Mouse (Mus musculus) heart, embryonic 10.5 days (tissue): ENCODE data around the gene Myo1a. TPM values are rescaled to one million over a fixed set of nuclear protein-coding genes. Genes with fewer than 3 reads are reported as not detected.
A peak's percentile ranks its signal among the peaks of the same experiment; 100 is the strongest.
"Not testable (repeated sequence)": the region's sequence is repeated elsewhere in the genome, so short reads cannot be mapped to it uniquely, and the experiment has no call there.

ENCODE experiments used
- DNase-seq: peaks from one replicate; pipeline ENCODE4 v3.0.0-alpha.2; 2017; ENCODE audit warnings: low spot score
- H3K27ac ChIP-seq: fragments of 300-500 bp; sonication (generic); 2 replicates; pipeline ENCODE4 v1.5.1; 2016; ENCODE audit warnings: mild to moderate bottlenecking
- H3K27me3 ChIP-seq: fragments of 300-500 bp; sonication (generic); 2 replicates; pipeline ENCODE4 v1.6.1; 2016; ENCODE audit warnings: mild to moderate bottlenecking; ENCODE audit not compliant: poor library complexity, insufficient read depth, severe bottlenecking
- H3K36me3 ChIP-seq: fragments of 300-500 bp; sonication (generic); 2 replicates; pipeline ENCODE4 v1.6.1; 2016; ENCODE audit warnings: mild to moderate bottlenecking, moderate library complexity
- H3K4me1 ChIP-seq: fragments of 300-500 bp; sonication (generic); 2 replicates; pipeline ENCODE4 v1.6.1; 2016; ENCODE audit warnings: mild to moderate bottlenecking
- H3K4me3 ChIP-seq: fragments of 300-500 bp; sonication (generic); 2 replicates; pipeline ENCODE4 v1.5.1; 2016; ENCODE audit warnings: mild to moderate bottlenecking, moderate library complexity
- H3K9me3 ChIP-seq: fragments of 300-500 bp; sonication (generic); 2 replicates; pipeline ENCODE4 v1.6.1; 2016; ENCODE audit warnings: mild to moderate bottlenecking, moderate library complexity
- WGBS: fragments of 180-500 bp; shearing (Covaris S2); methylation state at CpG from one replicate; pipeline ENCODE4 v1.1.7; 2016; 5-methylcytosine and 5-hydroxymethylcytosine counted together
- polyA plus RNA-seq: library from polyadenylated mRNA; unstranded; fragments of >200 nt; fragmentation: Nextera tagmentation; extraction: Ambion mirVana; gene quantifications from 2 replicates; pipeline ENCODE4 v1.2.1, GENCODE M21; 2016

The Myo1a gene
- polyA plus RNA-seq: 0.42 and 0.45 TPM in 2 replicates

DNA sequence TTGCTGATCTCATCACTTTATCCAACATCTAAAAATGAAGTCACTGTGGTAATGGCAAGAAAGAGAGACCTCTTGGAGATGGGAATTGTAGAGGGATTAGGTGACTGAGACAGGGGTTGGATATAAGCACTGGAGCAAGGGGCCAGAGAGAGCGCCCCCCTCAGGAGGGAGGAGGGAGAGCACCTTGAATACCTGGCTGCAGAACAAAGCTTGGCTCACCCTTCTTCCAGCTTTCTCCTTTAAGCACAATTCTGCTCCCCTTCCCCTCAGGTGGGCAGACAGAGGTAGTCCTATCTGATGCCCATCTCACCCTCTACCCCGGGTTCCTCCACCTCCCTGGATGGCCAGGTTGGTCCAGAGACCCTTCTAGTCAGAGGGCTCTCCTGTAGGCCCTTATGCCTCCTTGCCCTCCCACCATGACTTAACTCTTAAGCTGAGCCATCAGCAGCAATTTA, at the start of gene Myo1a:
Gene Myo1a (plus strand): TSS at position 405 of the 455 bp plus-strand sequence.
- Histone ChIP-seq H3K4me1 (peaks cover 17% of the 10 kb centered on the region; the same call in 1 of the 2 replicates), H3K4me3 (no peak within 1 kb of the TSS), H3K27me3 (no peaks in the 10 kb centered on the region), H3K27ac (no peak within 1 kb of the TSS), H3K36me3 (0 out of 2 replicates have a peak, but pooled peaks cover under 1% of the 10 kb centered on the region), H3K9me3 (no peaks in the 10 kb centered on the region)
- DNase-seq: no peak
- WGBS: 61% methylated on average over 2 of the region's 2 CpGs

DNA sequence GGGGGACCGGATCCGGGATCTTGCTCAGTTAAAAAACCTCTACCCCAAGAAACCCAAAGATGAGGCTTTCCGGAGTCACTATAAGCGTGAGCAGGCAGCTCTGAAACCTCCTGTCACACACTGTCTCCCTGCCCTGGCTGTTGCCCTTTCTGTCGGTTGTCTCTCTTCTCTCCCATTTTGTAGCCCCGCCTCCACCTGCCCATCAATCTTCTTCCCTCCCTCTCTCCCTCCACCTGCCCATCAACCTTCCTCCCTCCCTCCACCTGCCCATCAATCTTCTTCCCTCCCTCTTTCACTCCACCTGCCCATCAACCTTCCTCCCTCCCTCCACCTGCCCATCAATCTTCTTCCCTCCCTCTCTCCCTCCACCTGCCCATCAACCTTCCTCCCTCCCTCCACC, 47.4 kb upstream of the Myo1a start:
- Histone ChIP-seq H3K4me1 (peaks cover 37% of the 10 kb centered on the region), H3K36me3 (peaks cover 66% of the 10 kb centered on the region)
- WGBS: 45% methylated on average over 6 of the region's 6 CpGs
- not testable (repeated sequence) for H3K9me3 ChIP-seq, DNase-seq, H3K27ac ChIP-seq, H3K4me3 ChIP-seq, H3K27me3 ChIP-seq

DNA sequence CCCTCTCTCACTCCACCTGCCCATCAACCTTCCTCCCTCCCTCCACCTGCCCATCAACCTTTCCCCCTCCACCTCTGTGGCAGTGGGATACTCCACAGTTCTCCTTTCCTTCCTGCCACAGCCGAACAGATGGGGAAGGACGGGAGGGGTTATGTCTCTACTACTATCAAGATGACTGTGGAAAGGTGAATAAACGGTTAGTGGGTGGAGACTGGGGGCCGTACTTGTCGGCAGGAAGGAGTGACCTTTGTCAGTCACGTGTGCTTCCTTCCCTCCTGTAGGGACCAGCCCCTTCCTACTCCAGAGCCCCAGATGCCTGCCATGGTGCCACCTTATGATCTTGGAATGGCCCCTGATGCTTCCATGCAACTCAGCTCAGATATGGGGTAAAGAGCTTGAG, 46.9 kb upstream of the Myo1a start:
- 15% methylated on average over 6 of the region's 6 CpGs for WGBS
- Histone ChIP-seq H3K9me3 (no peaks in the 10 kb centered on the region), H3K4me1 (peaks cover 37% of the 10 kb centered on the region), H3K27ac (0 out of 2 replicates have a peak overlapping the region, but pooled peaks have one; percentile 23), H3K27me3 (peaks cover 10% of the 10 kb centered on the region), H3K36me3 (peaks cover 65% of the 10 kb centered on the region), H3K4me3 (0 out of 2 replicates have a peak overlapping the region, but pooled peaks have one; percentile 4)
- DNase-seq: no peak

DNA sequence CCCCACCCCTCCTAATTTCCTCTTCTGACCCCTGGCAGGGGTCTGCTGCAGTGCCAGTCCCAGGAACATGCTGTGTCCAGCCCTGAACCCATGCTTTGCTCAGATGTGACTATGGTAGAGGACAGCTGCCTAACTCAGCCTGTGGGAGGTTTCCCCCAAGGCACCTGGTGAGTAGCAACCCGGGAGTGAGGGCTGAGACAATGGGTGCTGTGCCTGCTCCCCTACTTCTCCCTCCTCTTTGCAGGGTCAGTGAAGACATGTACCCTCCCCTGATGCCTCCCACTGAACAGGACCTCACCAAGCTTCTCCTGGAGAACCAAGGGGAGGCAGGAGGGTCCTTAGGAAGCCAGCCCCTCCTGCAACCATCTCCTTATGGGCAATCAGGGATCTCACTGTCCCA, 45.4 kb upstream of the Myo1a start:
- H3K27ac ChIP-seq: no peak overlapping the region
- peaks cover 64% of the 10 kb centered on the region for H3K36me3 ChIP-seq
- DNase-seq: no peak
- no peaks in the 10 kb centered on the region for H3K9me3 ChIP-seq
- peaks cover 47% of the 10 kb centered on the region for H3K4me1 ChIP-seq
- WGBS: 75% methylated on average over 1 of the region's 1 CpGs
- H3K27me3 ChIP-seq: peaks cover 25% of the 10 kb centered on the region
- H3K4me3 ChIP-seq: no peak overlapping the region

DNA sequence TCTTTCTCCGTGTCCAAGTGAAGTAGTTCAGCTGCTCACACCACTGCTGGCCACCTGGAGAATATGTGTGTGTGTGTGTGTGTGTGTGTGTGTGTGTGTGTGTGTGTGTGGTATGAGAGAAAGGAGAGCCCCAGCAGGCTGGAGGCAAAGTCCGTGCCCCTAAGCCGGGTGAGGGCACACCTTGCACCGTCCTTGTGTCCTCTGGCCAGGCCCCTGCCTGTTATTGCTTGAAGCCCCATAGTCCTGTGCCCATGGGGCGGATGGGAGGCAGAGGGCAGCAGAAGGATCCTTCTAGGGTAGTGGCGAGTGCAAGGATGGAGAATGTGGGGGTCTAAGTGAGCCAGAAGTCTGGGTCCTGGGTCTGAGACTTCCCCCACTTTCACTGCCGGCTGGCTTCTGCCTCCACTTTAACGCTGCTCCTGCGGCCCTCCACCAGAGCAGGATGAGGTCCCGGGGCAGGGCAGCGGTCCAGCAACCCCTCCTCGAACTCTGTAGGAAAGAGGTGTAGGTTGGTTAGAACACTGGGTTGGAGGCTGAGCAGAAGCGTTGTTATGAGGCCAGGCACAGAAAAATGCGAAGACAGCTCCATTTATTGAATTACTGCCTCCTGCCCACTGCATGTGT, 43.6 kb upstream of the Myo1a start:
- 7% methylated on average over 12 of the region's 14 CpGs for WGBS
- Histone ChIP-seq H3K4me1 (peaks cover 66% of the 10 kb centered on the region), H3K4me3 (peak overlapping the region; percentile 55), H3K27ac (peak overlapping the region; percentile 82), H3K9me3 (no peaks in the 10 kb centered on the region), H3K36me3 (peaks cover 52% of the 10 kb centered on the region), H3K27me3 (peaks cover 39% of the 10 kb centered on the region)
- DNase-seq: no peak

DNA sequence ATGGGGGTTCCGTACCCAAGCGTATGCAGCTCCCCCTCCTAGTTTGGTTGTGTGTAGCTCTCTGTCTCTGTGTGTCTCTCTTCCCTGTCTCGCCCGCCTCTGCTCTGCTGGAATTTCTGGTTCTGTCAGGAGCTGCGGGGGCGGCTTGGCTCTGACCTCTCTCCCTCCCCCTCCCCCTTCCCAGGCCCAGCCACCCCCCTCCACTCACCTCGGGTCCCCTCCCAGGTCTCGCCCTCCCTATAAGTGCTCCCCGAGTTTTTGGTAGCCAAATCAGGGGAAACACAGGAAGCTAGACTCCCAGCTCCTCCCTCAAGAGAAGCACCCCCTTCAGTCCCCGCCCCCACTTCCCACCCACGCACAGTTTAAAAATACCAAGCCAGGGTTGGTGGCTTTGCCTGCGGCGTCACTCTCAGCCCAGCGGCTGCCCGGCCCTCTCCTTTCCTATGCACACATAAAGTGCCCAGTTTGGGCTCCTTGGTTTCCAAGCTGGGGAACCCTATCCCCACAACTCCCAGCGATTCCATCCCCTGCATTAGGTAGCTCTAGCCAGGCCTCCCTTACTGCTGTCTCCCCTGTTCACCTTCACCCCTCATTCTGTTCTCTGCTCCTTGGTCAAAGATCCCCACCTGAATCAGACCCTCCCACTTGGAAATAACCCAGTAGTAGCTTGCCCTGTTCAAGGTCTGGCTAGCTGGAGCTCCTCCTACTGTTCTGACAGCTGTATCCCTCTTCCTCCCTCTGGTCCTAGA, 42.9 kb upstream of the Myo1a start:
- WGBS: under 1% methylated on average over 16 of the region's 16 CpGs
- H3K27me3 ChIP-seq: peaks cover 39% of the 10 kb centered on the region
- peak; percentile 87 for DNase-seq
- peaks cover 46% of the 10 kb centered on the region for H3K36me3 ChIP-seq
- no peaks in the 10 kb centered on the region for H3K9me3 ChIP-seq
- peak overlapping the region; percentile 82 for H3K27ac ChIP-seq
- H3K4me1 ChIP-seq: peaks cover 72% of the 10 kb centered on the region
- peak overlapping the region; percentile 55 for H3K4me3 ChIP-seq

DNA sequence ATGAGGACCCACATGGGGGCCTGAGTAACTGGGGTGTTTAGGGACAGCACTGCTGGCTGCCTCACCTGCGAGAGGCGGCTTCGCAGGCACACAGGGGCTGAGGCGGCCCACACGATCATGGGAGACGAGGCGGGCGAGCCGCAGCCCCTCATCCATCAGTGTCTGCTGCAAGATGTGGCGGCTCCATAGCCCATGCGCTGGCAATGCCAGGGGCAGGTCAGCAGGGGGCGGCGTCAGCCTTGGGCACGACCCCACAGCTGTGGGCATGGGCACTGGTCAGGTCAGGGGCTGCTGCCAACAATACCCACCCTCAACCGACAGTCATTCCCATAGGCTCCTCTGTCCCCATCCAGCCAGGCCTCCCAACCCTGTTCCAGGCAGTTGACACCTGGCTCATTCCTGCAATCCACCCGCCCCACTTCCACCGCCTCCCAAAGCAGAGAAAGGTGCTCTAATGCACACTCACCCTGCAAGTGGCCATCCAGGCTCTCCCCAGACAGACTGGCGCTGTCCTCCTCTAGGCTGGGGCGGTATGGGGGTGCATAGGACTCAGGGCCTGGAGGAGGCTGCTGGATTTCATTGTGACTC, 42.2 kb upstream of the Myo1a start:
- H3K4me1 ChIP-seq: peaks cover 79% of the 10 kb centered on the region
- WGBS: 25% methylated on average over 19 of the region's 19 CpGs
- H3K36me3 ChIP-seq: peaks cover 44% of the 10 kb centered on the region
- DNase-seq: no peak
- no peaks in the 10 kb centered on the region for H3K9me3 ChIP-seq
- H3K27ac ChIP-seq: peak overlapping the region; percentile 82
- H3K4me3 ChIP-seq: peak overlapping the region; percentile 55
- peaks cover 39% of the 10 kb centered on the region for H3K27me3 ChIP-seq

DNA sequence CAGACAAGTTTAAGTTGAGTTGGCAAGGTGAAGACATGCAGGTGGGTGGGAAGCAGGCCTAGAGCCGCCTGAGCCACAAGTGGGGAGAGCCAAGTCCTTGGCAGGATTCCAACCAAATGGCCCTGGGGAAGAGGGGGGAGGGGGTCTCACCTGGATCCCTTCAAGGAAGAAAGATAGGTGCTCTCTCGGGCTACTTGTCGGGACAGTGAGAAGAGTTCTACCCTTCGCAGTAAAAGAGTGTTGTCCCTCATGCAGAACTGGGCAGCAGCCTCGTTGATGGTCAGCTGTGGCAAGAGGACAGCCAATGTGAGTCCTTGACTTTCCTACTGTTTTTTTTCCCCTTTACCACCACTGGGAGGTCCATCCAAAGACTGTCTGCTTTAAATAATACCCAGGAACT, 41.4 kb upstream of the Myo1a start:
- Histone ChIP-seq H3K27me3 (peaks cover 39% of the 10 kb centered on the region), H3K27ac (peak overlapping the region; percentile 36; the same call in 1 of the 2 replicates), H3K4me1 (peaks cover 82% of the 10 kb centered on the region), H3K4me3 (0 out of 2 replicates have a peak overlapping the region, but pooled peaks have one; percentile 78), H3K36me3 (peaks cover 44% of the 10 kb centered on the region), H3K9me3 (no peaks in the 10 kb centered on the region)
- no peak for DNase-seq
- WGBS: 27% methylated on average over 5 of the region's 5 CpGs

DNA sequence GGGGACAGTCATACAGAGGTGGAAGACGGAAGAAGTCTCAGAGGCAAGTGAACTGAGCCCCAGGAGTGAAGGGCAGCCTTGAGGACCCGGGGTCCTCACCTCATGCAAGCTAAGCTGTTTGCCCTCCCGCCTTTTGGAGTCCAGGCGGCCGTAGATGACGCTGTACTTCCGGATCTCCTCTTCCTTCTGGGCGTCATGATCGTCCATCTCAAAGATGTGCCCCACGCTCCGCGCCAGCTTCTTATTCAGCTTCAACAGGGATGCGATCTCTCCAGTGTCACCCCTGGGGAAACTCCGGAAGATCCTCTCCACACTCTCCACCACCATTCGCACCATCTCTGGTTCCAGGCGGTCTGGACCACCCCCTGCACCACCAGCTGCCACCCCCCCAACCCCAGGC, 40.8 kb upstream of the Myo1a start:
- 40% methylated on average over 16 of the region's 16 CpGs for WGBS
- Histone ChIP-seq H3K27ac (peak overlapping the region; percentile 36), H3K4me3 (peak overlapping the region; percentile 78), H3K36me3 (peaks cover 43% of the 10 kb centered on the region), H3K4me1 (peaks cover 88% of the 10 kb centered on the region), H3K27me3 (peaks cover 39% of the 10 kb centered on the region), H3K9me3 (no peaks in the 10 kb centered on the region)
- DNase-seq: no peak

DNA sequence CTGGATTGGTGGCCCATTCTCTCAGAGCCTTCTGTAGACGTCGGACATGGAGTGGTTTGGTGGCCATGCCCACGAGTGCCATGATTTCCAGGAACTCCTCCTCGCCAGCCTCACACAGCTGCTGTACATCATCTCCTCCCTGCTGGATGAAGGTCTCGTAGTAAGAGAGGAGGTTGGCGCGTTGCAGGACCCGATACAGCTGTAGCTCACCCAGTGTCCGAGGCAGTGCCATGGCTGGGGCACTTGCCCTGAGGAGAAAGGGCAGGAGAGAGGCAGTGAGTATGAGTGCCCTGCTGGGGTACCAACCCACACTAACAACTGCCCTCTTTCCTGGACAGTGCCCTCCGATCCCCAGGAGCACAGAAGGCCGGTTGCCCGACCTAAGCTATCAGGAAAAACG, 40.1 kb upstream of the Myo1a start:
- no peaks in the 10 kb centered on the region for H3K9me3 ChIP-seq
- peaks cover 36% of the 10 kb centered on the region for H3K36me3 ChIP-seq
- peak overlapping the region; percentile 17; the same call in 1 of the 2 replicates for H3K27ac ChIP-seq
- 31% methylated on average over 13 of the region's 13 CpGs for WGBS
- peaks cover 92% of the 10 kb centered on the region for H3K4me1 ChIP-seq
- peaks cover 39% of the 10 kb centered on the region for H3K27me3 ChIP-seq
- DNase-seq: no peak
- H3K4me3 ChIP-seq: peak overlapping the region; percentile 78

DNA sequence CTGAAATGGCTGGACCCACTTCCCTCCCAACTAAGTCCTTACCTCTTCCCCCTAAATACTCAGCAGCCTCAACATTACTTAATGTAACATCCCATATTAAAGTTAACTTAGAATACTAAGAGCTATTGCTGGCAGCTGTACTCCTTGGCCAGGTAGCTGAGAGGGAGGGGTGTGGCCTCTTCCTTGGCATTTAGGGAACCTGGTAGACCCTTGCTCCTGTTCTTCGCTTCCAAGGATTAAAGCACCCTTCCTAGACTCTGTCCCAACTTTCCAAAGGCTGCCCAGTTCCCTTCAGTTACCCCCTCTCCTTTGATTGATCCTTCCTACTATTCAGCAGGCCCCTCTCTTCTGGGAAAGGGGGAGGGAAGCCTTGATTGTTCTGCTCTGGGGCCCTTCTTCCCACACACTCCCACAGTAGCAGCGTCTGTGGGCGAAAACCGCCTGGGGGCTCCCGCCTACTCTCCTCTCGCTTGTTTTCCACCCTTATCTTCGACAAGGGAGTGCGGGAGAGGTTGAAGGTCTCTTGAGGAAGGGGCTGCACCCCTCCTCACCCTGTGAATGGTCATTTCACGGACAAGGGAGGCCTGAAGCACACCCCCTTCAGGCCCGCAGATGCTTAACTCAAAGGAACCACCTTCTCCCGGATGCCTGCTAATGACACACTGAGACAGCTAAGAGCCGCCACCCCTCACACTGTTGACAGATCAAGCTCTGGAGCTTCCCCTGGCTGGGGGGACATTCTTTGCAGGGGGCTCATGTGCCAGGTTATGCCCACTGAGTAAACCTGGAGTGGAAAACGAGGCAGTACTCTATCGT, 39.4 kb upstream of the Myo1a start:
- no peak for DNase-seq
- peaks cover 92% of the 10 kb centered on the region for H3K4me1 ChIP-seq
- WGBS: 4% methylated on average over 14 of the region's 14 CpGs

DNA sequence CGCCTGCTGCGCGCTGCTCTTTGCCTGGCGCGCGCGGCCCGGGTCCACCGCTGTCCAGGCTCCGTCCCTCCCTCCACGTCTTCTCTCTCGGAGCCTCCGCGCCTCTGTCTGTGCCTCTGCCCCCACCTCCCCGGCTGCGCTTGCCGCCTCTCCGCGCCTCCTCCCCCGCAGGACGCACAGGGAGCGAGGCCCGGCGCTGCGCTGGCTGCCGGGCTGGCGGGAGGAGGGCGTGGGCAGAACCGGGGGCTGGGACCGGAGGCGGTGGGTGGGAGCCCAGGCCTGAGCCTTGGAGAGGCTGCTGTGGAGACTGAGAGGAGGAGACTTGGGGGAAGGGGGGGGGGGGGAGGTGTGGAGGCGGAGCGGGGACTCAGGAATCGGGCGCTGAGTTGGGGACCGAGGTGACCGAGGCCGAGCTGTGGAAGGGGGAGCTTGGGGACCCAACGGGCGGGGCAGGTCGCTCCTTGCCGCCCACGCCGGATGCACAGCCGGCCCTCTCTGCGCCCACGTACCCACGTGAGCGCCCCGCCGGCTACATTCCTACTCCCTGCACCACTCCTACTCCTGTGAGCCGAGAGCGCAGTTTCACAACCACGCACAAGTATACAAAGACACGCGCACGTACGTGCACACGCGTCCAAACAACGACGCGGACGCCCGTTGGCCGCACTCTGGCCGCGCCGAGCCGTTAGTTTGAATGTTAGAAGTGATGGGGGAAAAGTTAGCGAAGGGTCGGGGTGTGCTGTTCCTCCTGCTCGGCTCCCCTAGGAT, 38.3 kb upstream of the Myo1a start, which contains the start of gene Nemp1:
Gene Nemp1 (plus strand): TSS at position 401 of the 768 bp plus-strand sequence.
- under 1% methylated on average over 64 of the region's 73 CpGs for WGBS
- Histone ChIP-seq H3K27ac (peak within 1 kb of the TSS; percentile 96), H3K4me1 (peaks cover 80% of the 10 kb centered on the region), H3K36me3 (peaks cover 22% of the 10 kb centered on the region), H3K4me3 (peak within 1 kb of the TSS; percentile 78), H3K27me3 (peaks cover 39% of the 10 kb centered on the region), H3K9me3 (no peaks in the 10 kb centered on the region)
- peak; percentile 92 for DNase-seq

More for the DNA sequence above, 39.4 kb upstream of the Myo1a start:
- H3K4me3 ChIP-seq: peak overlapping the region; percentile 78
- H3K9me3 ChIP-seq: no peaks in the 10 kb centered on the region
- H3K36me3 ChIP-seq: peaks cover 30% of the 10 kb centered on the region
- peaks cover 39% of the 10 kb centered on the region for H3K27me3 ChIP-seq
- peak overlapping the region; percentile 96 for H3K27ac ChIP-seq
